7 mouse cellular contexts compared by ENCODE assay signal in genomic region chr11:106996492-106996891, GRCm38 (mm10). TPM values are rescaled to one million over a fixed set of nuclear protein-coding genes. Genes with fewer than 3 reads are reported as not detected.
A peak's percentile ranks its signal among the peaks of the same experiment; 100 is the strongest.
DNase-seq lines count a peak whose midpoint lies in the region; ATAC-seq and TF ChIP-seq lines count a peak whose summit lies in the region.
"Not testable (repeated sequence)": the region's sequence is repeated elsewhere in the genome, so short reads cannot be mapped to it uniquely, and the experiment has no call there.

No protein-coding gene starts in this region.

- not testable (repeated sequence) for TF ChIP-seq CTCF in ES-Bruce4 (IDR thresholded peaks at IDR 0.05; ENCODE audit: low read depth, low read length)

- H3K4me3 ChIP-seq in ES-Bruce4 (ENCODE audit: low read depth, low read length); embryonic facial prominence, embryonic 15.5 days (replicated peaks); forebrain, embryonic 15.5 days; heart, embryonic 16.5 days (ENCODE audit: low read length); limb, embryonic 12.5 days (replicated peaks): not testable (repeated sequence)
- peak overlapping the region; percentile 98 for H3K4me3 ChIP-seq in liver, embryonic 15.5 days (replicated peaks)
- H3K4me3 ChIP-seq in midbrain, embryonic 10.5 days: peak overlapping the region; percentile 100

- not testable (repeated sequence) for H3K4me1 ChIP-seq in ES-Bruce4 (ENCODE audit: control insufficient read depth, insufficient read depth, low read length); embryonic facial prominence, embryonic 15.5 days
- peaks cover 20% of the 10 kb centered on the region for H3K4me1 ChIP-seq in forebrain, embryonic 15.5 days
- peaks cover 20% of the 10 kb centered on the region for H3K4me1 ChIP-seq in heart, embryonic 16.5 days (ENCODE audit: control insufficient read depth, insufficient read depth, low read length)
- H3K4me1 ChIP-seq in limb, embryonic 12.5 days (replicated peaks): peaks cover 14% of the 10 kb centered on the region
- H3K4me1 ChIP-seq in liver, embryonic 15.5 days (replicated peaks): peaks cover 48% of the 10 kb centered on the region
- H3K4me1 ChIP-seq in midbrain, embryonic 10.5 days: peaks cover 32% of the 10 kb centered on the region

- not testable (repeated sequence) for H3K9me3 ChIP-seq in ES-Bruce4 (replicated peaks; ENCODE audit: control insufficient read depth, insufficient read depth, low read length, poor library complexity, severe bottlenecking); embryonic facial prominence, embryonic 15.5 days (replicated peaks); forebrain, embryonic 15.5 days; heart, embryonic 16.5 days (replicated peaks; ENCODE audit: control insufficient read depth, low read length); limb, embryonic 12.5 days; liver, embryonic 15.5 days (replicated peaks); midbrain, embryonic 10.5 days (replicated peaks)

- peaks cover 69% of the 10 kb centered on the region for H3K36me3 ChIP-seq in ES-Bruce4 (ENCODE audit: control insufficient read depth, insufficient read depth, low read length, poor library complexity, severe bottlenecking)
- H3K36me3 ChIP-seq in embryonic facial prominence, embryonic 15.5 days: peaks cover 30% of the 10 kb centered on the region
- peaks cover 37% of the 10 kb centered on the region for H3K36me3 ChIP-seq in forebrain, embryonic 15.5 days
- H3K36me3 ChIP-seq in heart, embryonic 16.5 days (ENCODE audit: control insufficient read depth, insufficient read depth): peaks cover 20% of the 10 kb centered on the region
- peaks cover 55% of the 10 kb centered on the region for H3K36me3 ChIP-seq in limb, embryonic 12.5 days
- H3K36me3 ChIP-seq in liver, embryonic 15.5 days (replicated peaks): peaks cover 58% of the 10 kb centered on the region
- peaks cover 57% of the 10 kb centered on the region for H3K36me3 ChIP-seq in midbrain, embryonic 10.5 days

- 95% methylated on average over 7 of the region's 7 CpGs for WGBS in embryonic facial prominence, embryonic 15.5 days
- WGBS in forebrain, embryonic 15.5 days: 98% methylated on average over 7 of the region's 7 CpGs
- WGBS in heart, embryonic 16.5 days: 85% methylated on average over 7 of the region's 7 CpGs
- WGBS in limb, embryonic 12.5 days: 97% methylated on average over 7 of the region's 7 CpGs
- 72% methylated on average over 7 of the region's 7 CpGs for WGBS in liver, embryonic 15.5 days (ENCODE audit: insufficient replicate concordance)
- WGBS in midbrain, embryonic 10.5 days: 95% methylated on average over 7 of the region's 7 CpGs

- H3K4me2 ChIP-seq in embryonic facial prominence, embryonic 15.5 days (replicated peaks): peak overlapping the region; percentile 57; the same call in 1 of the 2 replicates
- H3K4me2 ChIP-seq in forebrain, embryonic 15.5 days (replicated peaks): 0 out of 2 replicates have a peak overlapping the region, but pooled peaks have one; percentile 57
- peak overlapping the region; percentile 66 for H3K4me2 ChIP-seq in heart, embryonic 16.5 days (ENCODE audit: low read depth, low read length)
- peak overlapping the region; percentile 66 for H3K4me2 ChIP-seq in limb, embryonic 12.5 days
- H3K4me2 ChIP-seq in liver, embryonic 15.5 days: peak overlapping the region; percentile 59

- peak overlapping the region; percentile 99 for H3K9ac ChIP-seq in ES-Bruce4 (ENCODE audit: low read depth, poor library complexity, severe bottlenecking)
- not testable (repeated sequence) for H3K9ac ChIP-seq in embryonic facial prominence, embryonic 15.5 days; forebrain, embryonic 15.5 days (replicated peaks); heart, embryonic 16.5 days (ENCODE audit: low read length); limb, embryonic 12.5 days (replicated peaks)
- H3K9ac ChIP-seq in liver, embryonic 15.5 days: peak overlapping the region; percentile 99

- not testable (repeated sequence) for DNase-seq in midbrain, embryonic 10.5 days (ENCODE audit: low spot score)

- not testable (repeated sequence) for TF ChIP-seq EP300 in ES-Bruce4 (IDR thresholded peaks at IDR 0.05; ENCODE audit: insufficient read depth, low read depth, low read length)

- H3K27ac ChIP-seq in ES-Bruce4 (ENCODE audit: insufficient read depth, low read length): peak overlapping the region; percentile 48
- not testable (repeated sequence) for H3K27ac ChIP-seq in embryonic facial prominence, embryonic 15.5 days (replicated peaks); forebrain, embryonic 15.5 days (replicated peaks); heart, embryonic 16.5 days (ENCODE audit: low read length); limb, embryonic 12.5 days; midbrain, embryonic 10.5 days (replicated peaks)
- H3K27ac ChIP-seq in liver, embryonic 15.5 days (replicated peaks): peak overlapping the region; percentile 29; the same call in 1 of the 2 replicates

- not testable (repeated sequence) for H3K27me3 ChIP-seq in ES-Bruce4 (ENCODE audit: control insufficient read depth, insufficient read depth, low read length, poor library complexity, severe bottlenecking); embryonic facial prominence, embryonic 15.5 days; forebrain, embryonic 15.5 days; heart, embryonic 16.5 days (ENCODE audit: control insufficient read depth, insufficient read depth, low read length); limb, embryonic 12.5 days; liver, embryonic 15.5 days; midbrain, embryonic 10.5 days (ENCODE audit: low read depth, poor library complexity, severe bottlenecking)

- not testable (repeated sequence) for TF ChIP-seq POLR2A in ES-Bruce4 (IDR thresholded peaks at IDR 0.05; ENCODE audit: insufficient read depth, low read length)

- not testable (repeated sequence) for ATAC-seq in embryonic facial prominence, embryonic 15.5 days (ENCODE audit: insufficient number of reproducible peaks, low FRiP score, low TSS enrichment, low read depth); forebrain, embryonic 15.5 days (replicated peaks); heart, embryonic 16.5 days (replicated peaks; ENCODE audit: extremely low read depth, insufficient read depth, low FRiP score); limb, embryonic 12.5 days (ENCODE audit: insufficient number of reproducible peaks, insufficient read depth, low FRiP score, low TSS enrichment, low read depth); liver, embryonic 15.5 days (ENCODE audit: insufficient read depth)

RNA-seq across cellular contexts. Expression of gene Kpna2, which starts 2.8 kb away (rescaled TPM):
- 487 and 560 TPM in 2 replicates for polyA plus RNA-seq in ES-Bruce4 (2011; ENCODE audit: insufficient read depth, insufficient read length, low read depth, missing spikeins)
- 244 and 280 TPM in 2 replicates for polyA plus RNA-seq in embryonic facial prominence, embryonic 15.5 days (2015; fragmentation: Nextera tagmentation; extraction: Ambion mirVana)
- 262 and 282 TPM in 2 replicates for polyA plus RNA-seq in forebrain, embryonic 15.5 days (2015; fragmentation: Nextera tagmentation; extraction: Ambion mirVana)
- polyA plus RNA-seq in heart, embryonic 16.5 days (2015; fragmentation: Nextera tagmentation; extraction: Ambion mirVana): 235 and 294 TPM in 2 replicates
- 501 and 513 TPM in 2 replicates for polyA plus RNA-seq in limb, embryonic 12.5 days (2016; fragmentation: Nextera tagmentation; extraction: Ambion mirVana)
- polyA plus RNA-seq in liver, embryonic 15.5 days (2015; fragmentation: Nextera tagmentation; extraction: Ambion mirVana): 246 and 250 TPM in 2 replicates
- 746 and 771 TPM in 2 replicates for polyA plus RNA-seq in midbrain, embryonic 10.5 days (2016; fragmentation: Nextera tagmentation; extraction: Ambion mirVana)

RNA-seq across cellular contexts. Expression of gene 1810010H24Rik, which starts 29.0 kb away (rescaled TPM):
- 1.4 and 3.0 TPM in 2 replicates for polyA plus RNA-seq in ES-Bruce4 (2011; ENCODE audit: insufficient read depth, insufficient read length, low read depth, missing spikeins)
- 4.7 and 5.0 TPM in 2 replicates for polyA plus RNA-seq in embryonic facial prominence, embryonic 15.5 days (2015; fragmentation: Nextera tagmentation; extraction: Ambion mirVana)
- polyA plus RNA-seq in forebrain, embryonic 15.5 days (2015; fragmentation: Nextera tagmentation; extraction: Ambion mirVana): 4.0 and 5.7 TPM in 2 replicates
- 1.6 and 3.7 TPM in 2 replicates for polyA plus RNA-seq in heart, embryonic 16.5 days (2015; fragmentation: Nextera tagmentation; extraction: Ambion mirVana)
- polyA plus RNA-seq in limb, embryonic 12.5 days (2016; fragmentation: Nextera tagmentation; extraction: Ambion mirVana): 1.8 and 2.0 TPM in 2 replicates
- polyA plus RNA-seq in liver, embryonic 15.5 days (2015; fragmentation: Nextera tagmentation; extraction: Ambion mirVana): 4.5 and 5.6 TPM in 2 replicates
- 2.0 and 3.2 TPM in 2 replicates for polyA plus RNA-seq in midbrain, embryonic 10.5 days (2016; fragmentation: Nextera tagmentation; extraction: Ambion mirVana)
